Mouse (Mus musculus): ENCODE results near the gene Gm10487. TPM values are rescaled to one million over a fixed set of nuclear protein-coding genes. Genes with fewer than 3 reads are reported as not detected.
"Not testable (repeated sequence)": the region's sequence is repeated elsewhere in the genome, so short reads cannot be mapped to it uniquely, and the experiment has no call there.

Gm10487 gene
- not detected for total RNA-seq (2021)
- long read RNA-seq, experiment 1 = 0 reads
- long read RNA-seq, experiment 2 = 0 reads

GRCm38 (mm10) chrX:30843369-30843768 is at the start of gene Gm10487:
Gene Gm10487 (minus strand): TSS chrX:30843469.
- not testable (repeated sequence) for DNase-seq (ENCODE audit: low spot score in 2 of 2)
